Mouse (Mus musculus) C2C12 (cell line): Measurements from ENCODE around the gene Pomt1. TPM values are rescaled to one million over a fixed set of nuclear protein-coding genes. Genes with fewer than 3 reads are reported as not detected.

Experiments
- H3K27me3 ChIP-seq: one replicate; pipeline ENCODE4 v1.6.1; 2011; ENCODE audit not compliant: control insufficient read depth, insufficient read depth, insufficient read length
- H3K36me3 ChIP-seq: one replicate; pipeline ENCODE4 v1.6.1; 2011; ENCODE audit not compliant: control insufficient read depth, insufficient read depth
- H3K4me3 ChIP-seq: one replicate; pipeline ENCODE4 v1.5.1; 2011; ENCODE audit warnings: mild to moderate bottlenecking, control low read depth; ENCODE audit not compliant: poor library complexity, insufficient read depth, severe bottlenecking
- H3K79me2 ChIP-seq: one replicate; pipeline ENCODE4 v1.6.1; 2011; ENCODE audit not compliant: control insufficient read depth, insufficient read depth
- H3K79me3 ChIP-seq: one replicate; pipeline ENCODE4 v1.6.1; 2011; ENCODE audit warnings: low read depth, control low read depth
- H3ac ChIP-seq: one replicate; pipeline ENCODE3; 2011; ENCODE audit warnings: low read depth; ENCODE audit not compliant: control insufficient read depth, insufficient read length
- CEBPB ChIP-seq: IDR thresholded peaks from one replicate; pipeline ENCODE4 v1.6.1; 2011; ENCODE audit warnings: low read depth, mild to moderate bottlenecking, control low read depth, moderate library complexity
- CTCF ChIP-seq: IDR thresholded peaks from one replicate; pipeline ENCODE4 v1.5.1; 2011; ENCODE audit not compliant: control insufficient read depth, insufficient read depth, insufficient read length
- FOSL1 ChIP-seq: IDR thresholded peaks from one replicate; pipeline ENCODE4 v1.8.0; 2011; ENCODE audit warnings: mild to moderate bottlenecking, low read length; ENCODE audit not compliant: poor library complexity, insufficient read depth, severe bottlenecking
- MAX ChIP-seq: IDR thresholded peaks from one replicate; pipeline ENCODE4 v1.6.1; 2011; ENCODE audit warnings: mild to moderate bottlenecking, control low read depth
- MYOD1 ChIP-seq: IDR thresholded peaks from one replicate; pipeline ENCODE4 v1.6.1; 2011; ENCODE audit warnings: low read depth; ENCODE audit not compliant: control insufficient read depth, insufficient read length
- MYOG ChIP-seq: IDR thresholded peaks from one replicate; pipeline ENCODE4 v1.6.1; 2011; ENCODE audit not compliant: control insufficient read depth, insufficient read length; ENCODE audit errors: extremely low read depth
- USF1 ChIP-seq: IDR thresholded peaks from one replicate; pipeline ENCODE4 v1.6.1; 2011; ENCODE audit warnings: low read depth, mild to moderate bottlenecking, control low read depth, moderate library complexity
- polyA plus RNA-seq: library from polyadenylated mRNA; unstranded; fragments of >200 nt; fragmentation: generic; extraction: Trizol; gene quantifications from one replicate; pipeline ENCODE4 v1.2.1, GENCODE M21; 2012; ENCODE audit warnings: missing spikeins

The Pomt1 gene
- polyA plus RNA-seq, 1 experiment, result 12.9 TPM

DNA sequence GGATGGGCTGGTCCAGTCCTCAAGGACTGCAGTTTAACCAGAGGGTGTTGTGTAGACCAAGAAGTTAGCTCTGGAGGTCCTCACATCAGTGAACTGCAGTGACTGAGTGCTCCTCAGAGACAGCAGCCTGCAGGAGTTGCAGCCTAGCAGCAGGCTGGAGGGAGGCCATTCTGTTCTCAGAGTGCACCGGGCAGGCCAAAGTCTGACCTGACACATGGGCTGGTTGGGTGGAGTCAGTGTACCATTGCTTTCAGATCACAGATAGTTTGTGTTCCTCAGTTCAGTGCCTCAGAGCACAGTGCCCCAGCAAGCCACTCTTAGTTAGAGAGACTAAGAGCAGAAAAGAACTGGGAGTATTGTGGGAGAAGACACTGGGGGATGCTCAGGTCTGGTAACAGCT is 28.7 kb upstream of the Pomt1 start:
- Histone ChIP-seq H3K79me3 (peaks cover 4% of the 10 kb centered on the region), H3K79me2 (peaks cover 7% of the 10 kb centered on the region), H3K27me3 (no peaks in the 10 kb centered on the region), H3ac (no peak overlapping the region), H3K36me3 (peaks cover 92% of the 10 kb centered on the region), H3K4me3 (no peak overlapping the region)
- TF ChIP-seq MYOG, result no peak
- no peak for TF ChIP-seq USF1
- no peak for TF ChIP-seq MAX
- TF ChIP-seq MYOD1, result no peak
- TF ChIP-seq CTCF, result no peak
- TF ChIP-seq CEBPB, result no peak
- no peak for TF ChIP-seq FOSL1

DNA sequence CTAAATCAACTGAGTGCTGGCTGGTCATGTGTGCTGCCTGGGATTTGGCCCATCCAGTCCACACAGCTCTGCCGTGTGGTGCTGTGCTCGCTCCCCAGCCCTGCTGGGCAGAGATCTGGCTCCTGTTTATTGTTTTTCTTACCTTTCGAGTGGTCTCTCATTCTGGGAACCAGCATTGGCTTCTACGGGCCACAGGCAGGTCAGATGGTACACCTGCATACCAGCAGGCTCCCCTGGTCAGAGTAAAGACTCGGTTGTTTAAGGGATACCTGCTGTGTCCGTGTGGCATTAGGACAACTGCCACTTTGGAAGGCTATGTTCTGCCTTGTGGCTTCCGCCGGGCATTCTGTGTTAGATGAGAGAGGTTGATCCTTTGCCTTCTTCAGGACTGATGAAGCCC is 24.7 kb upstream of the Pomt1 start:
- H3K79me3 ChIP-seq, result peaks cover 4% of the 10 kb centered on the region
- H3K79me2 ChIP-seq, result peaks cover 7% of the 10 kb centered on the region
- no peaks in the 10 kb centered on the region for H3K27me3 ChIP-seq
- no peak overlapping the region for H3ac ChIP-seq
- H3K36me3 ChIP-seq, result peaks cover 93% of the 10 kb centered on the region
- TF ChIP-seq CTCF (no peak), FOSL1 (no peak), MYOG (no peak), CEBPB (no peak), MAX (no peak), USF1 (no peak), MYOD1 (no peak)
- no peak overlapping the region for H3K4me3 ChIP-seq

- peaks cover 93% of the 10 kb centered on the region for H3K36me3 ChIP-seq
These were observed 23.4 kb upstream of the Pomt1 start for GRCm38 (mm10) chr2:32213000-32213399.

GRCm38 (mm10) chr2:32215576-32215975 is 20.8 kb upstream of the Pomt1 start:
- Histone ChIP-seq H3K27me3 (no peaks in the 10 kb centered on the region), H3K4me3 (no peak overlapping the region), H3K36me3 (peaks cover 93% of the 10 kb centered on the region), H3ac (no peak overlapping the region), H3K79me2 (peaks cover 7% of the 10 kb centered on the region), H3K79me3 (peaks cover 2% of the 10 kb centered on the region)
- TF ChIP-seq MAX (no peak), CTCF (no peak), USF1 (no peak), MYOD1 (no peak), FOSL1 (no peak), MYOG (no peak), CEBPB (no peak)

More at GRCm38 (mm10) chr2:32213000-32213399, 23.4 kb upstream of the Pomt1 start:
- H3K79me3 ChIP-seq, result peaks cover 4% of the 10 kb centered on the region
- no peak overlapping the region for H3ac ChIP-seq
- TF ChIP-seq MYOD1 (no peak), FOSL1 (no peak), MAX (no peak), CEBPB (no peak), MYOG (no peak), USF1 (no peak), CTCF (no peak)
- no peaks in the 10 kb centered on the region for H3K27me3 ChIP-seq
- no peak overlapping the region for H3K4me3 ChIP-seq
- H3K79me2 ChIP-seq, result peaks cover 7% of the 10 kb centered on the region

DNA sequence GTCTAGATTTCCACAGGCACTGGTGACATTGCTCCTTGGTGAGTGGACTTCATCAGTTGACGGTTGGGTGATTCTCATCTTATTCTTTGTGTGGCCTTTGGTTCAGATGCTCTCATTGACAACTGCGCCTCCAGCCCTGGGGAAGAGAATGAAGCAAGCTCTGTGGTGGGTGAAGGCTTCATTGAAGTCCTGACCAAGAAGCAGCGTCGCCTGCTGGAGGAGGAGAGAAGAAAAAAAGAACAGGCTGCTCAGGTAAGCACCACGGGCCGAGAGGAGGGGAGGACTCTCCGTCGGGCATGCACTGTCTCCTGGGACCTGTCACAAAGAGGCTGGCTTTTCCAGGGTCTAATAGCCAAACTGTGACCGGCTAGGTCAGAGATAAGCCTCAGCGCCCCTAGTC is 19.9 kb upstream of the Pomt1 start:
- Histone ChIP-seq H3K4me3 (no peak overlapping the region), H3ac (no peak overlapping the region), H3K79me3 (no peaks in the 10 kb centered on the region), H3K27me3 (no peaks in the 10 kb centered on the region), H3K79me2 (peaks cover 7% of the 10 kb centered on the region), H3K36me3 (peaks cover 94% of the 10 kb centered on the region)
- TF ChIP-seq CEBPB, result no peak
- no peak for TF ChIP-seq MYOD1
- TF ChIP-seq MYOG, result no peak
- no peak for TF ChIP-seq MAX
- no peak for TF ChIP-seq CTCF
- TF ChIP-seq USF1, result no peak
- TF ChIP-seq FOSL1, result no peak

- no peak overlapping the region for H3K4me3 ChIP-seq
- H3K79me3 ChIP-seq, result no peaks in the 10 kb centered on the region
- peaks cover 96% of the 10 kb centered on the region for H3K36me3 ChIP-seq
- H3K27me3 ChIP-seq, result no peaks in the 10 kb centered on the region
- H3K79me2 ChIP-seq, result no peaks in the 10 kb centered on the region
- TF ChIP-seq MAX (no peak), USF1 (no peak), MYOD1 (no peak), CEBPB (no peak)
- no peak overlapping the region for H3ac ChIP-seq
These were observed 18.7 kb upstream of the Pomt1 start for GRCm38 (mm10) chr2:32217656-32218055.
